Mouse (Mus musculus) intestine, embryonic 15.5 days (tissue): Measurements from ENCODE around the gene Rnasek. TPM values are rescaled to one million over a fixed set of nuclear protein-coding genes. Genes with fewer than 3 reads are reported as not detected.

Experiments
- ATAC-seq: fragments of 200-750 bp; cut with Nextera tagmentation; 2 replicates; pipeline ENCODE4 v1.8.0; 2017; ENCODE audit warnings: moderate TSS enrichment, moderate library complexity
- H3K27ac ChIP-seq: fragments of 300-500 bp; sonication (generic); 2 replicates; pipeline ENCODE4 v1.5.1; 2015; ENCODE audit warnings: mild to moderate bottlenecking, inconsistent platforms
- H3K27me3 ChIP-seq: fragments of 300-500 bp; sonication (generic); replicated peaks from 2 replicates; pipeline ENCODE4 v1.6.1; 2015; ENCODE audit warnings: inconsistent platforms
- H3K36me3 ChIP-seq: fragments of 300-500 bp; sonication (generic); 2 replicates; pipeline ENCODE4 v1.6.1; 2015; ENCODE audit warnings: inconsistent platforms
- H3K4me1 ChIP-seq: fragments of 300-500 bp; sonication (generic); replicated peaks from 2 replicates; pipeline ENCODE4 v1.6.1; 2015; ENCODE audit warnings: inconsistent platforms
- H3K4me2 ChIP-seq: fragments of 300-500 bp; sonication (generic); replicated peaks from 2 replicates; pipeline ENCODE4 v1.6.1; 2015; ENCODE audit warnings: mild to moderate bottlenecking, inconsistent platforms
- H3K4me3 ChIP-seq: fragments of 300-500 bp; sonication (generic); replicated peaks from 2 replicates; pipeline ENCODE4 v1.5.1; 2015; ENCODE audit warnings: inconsistent platforms
- H3K9ac ChIP-seq: fragments of 300-500 bp; sonication (generic); 2 replicates; pipeline ENCODE4 v1.6.1; 2015; ENCODE audit warnings: inconsistent platforms
- H3K9me3 ChIP-seq: fragments of 300-500 bp; sonication (generic); 2 replicates; pipeline ENCODE4 v1.6.1; 2016; ENCODE audit warnings: inconsistent platforms
- WGBS: fragments of 180-500 bp; shearing (Covaris S2); methylation state at CpG from one replicate; pipeline ENCODE4 v1.1.7; 2015; 5-methylcytosine and 5-hydroxymethylcytosine counted together
- polyA plus RNA-seq: library from polyadenylated mRNA; unstranded; fragments of >200 nt; fragmentation: Nextera tagmentation; extraction: Ambion mirVana; gene quantifications from 2 replicates; pipeline ENCODE4 v1.2.1, GENCODE M21; 2015

Rnasek gene
- polyA plus RNA-seq, 1 experiment from 2014 or later = 196 TPM

DNA sequence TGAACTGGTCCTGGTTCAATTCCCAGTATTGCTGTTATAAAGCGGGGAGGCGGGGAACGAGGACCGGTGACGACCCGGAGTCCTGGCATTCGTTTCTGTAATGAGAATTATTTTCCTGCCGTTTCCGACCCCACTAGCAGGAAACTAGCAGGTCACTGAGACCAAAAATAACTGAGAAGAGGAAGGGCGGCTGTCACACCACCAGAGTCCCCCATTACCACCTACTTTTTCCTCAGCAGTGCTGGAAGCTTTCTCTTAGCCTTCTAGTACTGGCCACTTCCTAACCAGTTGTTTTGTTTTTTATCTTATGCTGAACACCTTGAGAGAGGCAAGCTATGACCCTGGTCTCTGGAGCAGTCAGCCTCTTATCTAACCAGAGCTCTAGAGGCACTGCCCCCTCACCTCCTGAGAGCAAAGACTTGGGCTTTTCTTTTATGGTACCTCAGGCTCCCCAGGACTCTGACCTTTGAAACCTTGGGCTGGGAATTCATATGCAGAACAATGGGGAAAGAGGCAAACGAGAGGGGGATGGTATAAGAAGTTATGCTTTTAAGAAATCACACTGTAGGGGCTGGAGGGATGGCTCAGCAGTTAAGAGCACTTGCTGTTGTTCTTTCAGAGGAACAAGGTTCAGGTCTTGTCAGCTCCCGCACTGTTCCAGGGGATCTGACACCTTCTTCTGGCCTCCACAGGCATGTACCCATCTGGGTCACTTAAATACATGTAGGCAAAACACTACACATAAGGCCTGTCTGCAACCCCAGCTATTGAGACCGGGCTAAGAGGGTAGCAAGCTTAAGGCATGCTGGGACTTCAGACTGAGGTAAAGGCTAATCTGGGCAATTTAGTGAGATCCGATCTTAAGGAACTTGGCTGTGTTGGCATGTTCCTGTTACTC, 17.8 kb downstream of the Rnasek start:
- peak overlapping the region; percentile 65 for H3K9ac ChIP-seq
- peak overlapping the region; percentile 95 for H3K4me2 ChIP-seq
- H3K4me3 ChIP-seq = peak overlapping the region; percentile 56
- H3K9me3 ChIP-seq = no peaks in the 10 kb centered on the region
- peak; percentile 81 for ATAC-seq
- H3K36me3 ChIP-seq = no peaks in the 10 kb centered on the region
- peak overlapping the region; percentile 93 for H3K27ac ChIP-seq
- H3K4me1 ChIP-seq = peaks cover 18% of the 10 kb centered on the region
- no peaks in the 10 kb centered on the region; the same call in 1 of the 2 replicates for H3K27me3 ChIP-seq
- 9% methylated on average over 14 of the region's 14 CpGs for WGBS

DNA sequence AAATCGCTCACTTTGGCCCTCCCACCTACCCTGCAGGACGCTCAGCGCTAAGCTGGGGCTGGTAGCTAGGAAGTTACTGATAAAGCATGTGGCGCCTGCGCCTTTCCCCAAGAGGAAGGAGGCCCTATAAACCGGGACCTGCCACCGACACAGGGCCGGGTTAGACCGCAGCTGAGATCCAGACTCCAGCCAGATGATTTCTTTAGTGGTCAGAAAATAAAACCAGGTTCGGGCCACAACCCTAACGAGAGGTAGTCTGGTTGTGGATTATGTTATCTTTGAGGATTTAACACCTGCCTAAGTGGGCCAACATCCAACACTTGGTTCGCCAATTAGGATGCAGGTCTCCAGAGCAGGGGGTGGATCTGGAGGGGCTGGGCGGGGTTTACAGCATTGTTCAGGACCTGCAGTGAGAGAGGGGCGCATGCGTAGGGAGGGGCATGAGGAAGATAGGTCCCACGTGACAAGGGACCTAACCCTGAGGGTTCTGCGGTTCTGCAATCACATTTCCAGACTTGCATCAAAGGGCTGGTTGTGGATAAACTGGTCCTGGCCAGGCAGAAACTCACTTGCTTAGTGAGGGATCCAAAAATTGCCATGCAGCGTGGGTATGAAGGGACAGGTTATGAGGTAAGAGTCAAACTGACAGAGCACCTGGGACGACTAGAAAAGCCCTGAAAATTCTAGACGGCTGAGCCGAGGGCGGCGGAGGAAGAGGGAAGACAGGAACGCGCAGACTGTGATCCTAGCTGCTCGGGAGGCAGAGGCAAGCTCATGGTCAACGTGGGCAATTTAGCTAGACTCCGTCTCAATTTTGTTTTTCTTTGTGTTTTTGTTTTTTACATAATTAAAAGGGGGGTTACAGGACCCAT, 18.7 kb downstream of the Rnasek start, which contains the start of gene Slc16a13:
Slc16a13 (minus strand) TSS at position 334 of the 872 bp plus-strand sequence.
- H3K27me3 ChIP-seq = peaks cover 2% of the 10 kb centered on the region
- H3K4me3 ChIP-seq = peak within 1 kb of the TSS; percentile 56
- H3K4me2 ChIP-seq = peak within 1 kb of the TSS; percentile 95
- H3K9ac ChIP-seq = peak within 1 kb of the TSS; percentile 67
- H3K36me3 ChIP-seq = no peaks in the 10 kb centered on the region
- H3K9me3 ChIP-seq = no peaks in the 10 kb centered on the region
- H3K4me1 ChIP-seq = peaks cover 18% of the 10 kb centered on the region
- under 1% methylated on average over 28 of the region's 28 CpGs for WGBS
- H3K27ac ChIP-seq = peak within 1 kb of the TSS; percentile 93
- ATAC-seq = peak; percentile 91

DNA sequence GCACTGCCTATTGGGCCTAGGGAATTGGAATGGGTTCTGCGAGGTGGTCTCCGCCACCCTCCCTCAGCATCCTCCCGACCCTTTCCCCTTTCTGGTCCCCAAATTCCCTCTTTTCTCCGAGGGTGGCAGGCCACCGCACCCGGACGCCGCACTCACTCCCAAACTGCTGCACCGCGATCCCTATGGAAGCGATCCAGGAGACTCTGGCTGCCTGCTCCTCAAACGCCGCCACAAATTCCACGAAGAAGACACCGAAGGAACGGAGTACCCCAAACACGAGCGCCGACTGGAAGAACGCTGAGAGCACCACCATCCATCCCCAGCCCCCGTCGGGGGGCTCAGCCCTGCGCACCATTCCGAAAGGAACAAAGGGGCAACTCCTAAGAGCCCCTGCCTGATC, 19.3 kb downstream of the Rnasek start:
- Histone ChIP-seq H3K27ac (peak overlapping the region; percentile 86), H3K4me1 (peaks cover 23% of the 10 kb centered on the region), H3K4me2 (peak overlapping the region; percentile 95), H3K9ac (peak overlapping the region; percentile 67), H3K9me3 (no peaks in the 10 kb centered on the region), H3K27me3 (peaks cover 8% of the 10 kb centered on the region), H3K4me3 (peak overlapping the region; percentile 56), H3K36me3 (no peaks in the 10 kb centered on the region)
- 2% methylated on average over 24 of the region's 24 CpGs for WGBS
- no peak for ATAC-seq

DNA sequence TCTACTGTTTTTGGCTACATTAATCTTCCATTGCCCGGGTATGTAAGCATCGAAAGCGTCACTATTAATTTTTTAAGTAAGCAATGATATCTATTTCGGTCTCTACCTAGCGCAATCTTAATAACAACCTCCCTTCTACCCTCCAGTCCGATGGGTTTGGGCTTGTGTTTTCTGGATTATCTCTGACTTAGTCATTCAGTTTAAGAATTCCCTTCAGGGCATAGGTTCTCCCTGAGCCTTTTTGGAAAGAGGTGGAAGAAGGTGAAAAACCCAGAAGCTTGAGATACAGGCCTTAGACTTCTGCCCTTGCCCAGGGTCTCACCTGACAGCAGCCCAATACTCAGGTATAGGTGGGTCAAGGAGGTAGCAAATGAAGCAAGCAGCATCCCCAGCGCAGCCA, 19.8 kb downstream of the Rnasek start:
- peaks cover 12% of the 10 kb centered on the region for H3K27me3 ChIP-seq
- 58% methylated on average over 7 of the region's 7 CpGs for WGBS
- peak overlapping the region; percentile 67 for H3K9ac ChIP-seq
- ATAC-seq = no peak
- H3K4me1 ChIP-seq = peaks cover 25% of the 10 kb centered on the region
- peak overlapping the region; percentile 86; the same call in 1 of the 2 replicates for H3K27ac ChIP-seq
- H3K4me3 ChIP-seq = peak overlapping the region; percentile 56
- peak overlapping the region; percentile 95 for H3K4me2 ChIP-seq
- no peaks in the 10 kb centered on the region for H3K36me3 ChIP-seq
- no peaks in the 10 kb centered on the region for H3K9me3 ChIP-seq

DNA sequence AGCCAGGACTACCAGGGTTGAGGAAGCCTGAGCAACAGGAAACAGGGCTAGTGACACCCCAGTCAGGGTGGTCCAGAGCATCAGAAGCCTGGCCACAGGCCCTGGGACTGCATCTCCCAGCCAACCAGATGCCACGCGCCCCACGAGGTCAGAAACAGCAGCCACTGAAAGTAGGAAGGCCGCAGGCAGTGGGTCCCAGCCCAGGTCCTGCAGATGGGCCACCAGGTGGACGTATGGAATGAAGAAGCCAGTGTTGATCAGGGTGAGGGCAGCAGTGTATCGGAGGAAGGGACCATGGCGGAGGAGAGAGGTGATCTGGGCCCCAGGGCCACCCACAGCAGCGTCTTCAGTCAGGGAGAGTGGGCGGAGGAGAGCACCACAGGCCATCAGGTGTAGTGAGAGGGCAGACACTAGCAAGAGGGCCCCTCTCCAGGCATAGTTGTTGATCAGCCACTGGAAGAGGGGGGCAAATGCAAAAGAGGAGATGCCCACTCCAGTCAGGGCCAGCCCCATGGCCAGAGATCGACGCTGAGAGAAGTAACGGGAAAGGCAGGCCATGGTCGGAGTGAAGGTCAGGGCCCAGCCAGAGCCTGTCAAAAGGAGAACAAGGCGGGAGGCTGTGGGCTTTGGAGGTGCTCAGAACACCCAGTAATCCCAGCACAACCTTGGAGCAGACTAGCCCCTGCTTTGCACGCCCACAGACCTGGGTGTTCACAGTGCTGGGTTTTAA, 20.7 kb downstream of the Rnasek start:
- Histone ChIP-seq H3K4me1 (peaks cover 34% of the 10 kb centered on the region), H3K36me3 (no peaks in the 10 kb centered on the region), H3K27ac (no peak overlapping the region; the same call in 1 of the 2 replicates), H3K4me2 (peak overlapping the region; percentile 95; the same call in 1 of the 2 replicates), H3K27me3 (peaks cover 22% of the 10 kb centered on the region), H3K9me3 (no peaks in the 10 kb centered on the region), H3K9ac (peak overlapping the region; percentile 8), H3K4me3 (no peak overlapping the region)
- WGBS = 85% methylated on average over 15 of the region's 15 CpGs
- no peak for ATAC-seq

DNA sequence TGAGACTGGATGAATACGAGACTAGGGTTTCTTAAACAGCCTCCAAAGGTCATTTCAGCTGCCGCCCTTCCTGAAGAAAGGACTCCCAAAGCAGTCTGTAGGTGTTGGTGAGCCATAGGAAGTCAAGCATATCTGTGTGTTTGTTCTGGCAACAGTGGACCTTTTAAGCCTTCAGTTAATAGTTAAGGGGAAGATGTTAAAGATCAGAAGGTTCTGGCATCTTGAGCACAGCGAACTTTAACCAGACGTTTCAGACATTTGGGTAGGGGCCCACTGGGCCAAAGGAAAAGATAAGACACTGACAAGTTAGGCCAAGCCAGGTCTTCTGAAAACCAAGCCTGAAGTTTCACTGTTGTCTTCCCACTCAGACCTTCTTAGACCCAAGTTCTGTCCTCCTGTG, 21.6 kb downstream of the Rnasek start:
- no peak overlapping the region for H3K9ac ChIP-seq
- no peak for ATAC-seq
- no peaks in the 10 kb centered on the region for H3K36me3 ChIP-seq
- H3K9me3 ChIP-seq = no peaks in the 10 kb centered on the region
- no peak overlapping the region for H3K27ac ChIP-seq
- no peak overlapping the region for H3K4me3 ChIP-seq
- H3K4me1 ChIP-seq = peaks cover 39% of the 10 kb centered on the region
- 73% methylated on average over 4 of the region's 4 CpGs for WGBS
- peak overlapping the region; percentile 95; the same call in 1 of the 2 replicates for H3K4me2 ChIP-seq
- H3K27me3 ChIP-seq = peaks cover 29% of the 10 kb centered on the region

DNA sequence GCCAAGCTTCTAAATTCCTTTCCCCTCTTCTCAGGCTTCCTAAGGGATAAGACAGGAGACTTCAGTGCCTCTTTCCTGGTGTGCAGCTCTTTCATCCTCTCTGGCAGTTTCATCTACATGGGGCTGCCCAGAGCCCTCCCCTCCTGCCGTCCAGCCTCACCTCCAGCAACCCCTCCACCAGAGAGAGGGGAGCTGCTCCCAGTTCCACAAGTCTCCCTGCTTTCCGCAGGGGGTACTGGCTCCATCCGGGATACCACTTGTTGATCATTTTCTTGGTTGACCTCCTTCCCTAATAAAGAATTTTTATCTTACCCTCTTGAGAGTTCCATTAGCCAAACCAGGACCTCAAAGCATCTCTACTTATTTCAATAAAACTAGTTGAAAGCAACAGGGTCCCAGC, 23.5 kb downstream of the Rnasek start:
- WGBS = 68% methylated on average over 3 of the region's 3 CpGs
- no peaks in the 10 kb centered on the region for H3K9me3 ChIP-seq
- H3K27ac ChIP-seq = no peak overlapping the region
- no peaks in the 10 kb centered on the region for H3K36me3 ChIP-seq
- H3K9ac ChIP-seq = no peak overlapping the region
- no peak for ATAC-seq
- H3K27me3 ChIP-seq = peaks cover 29% of the 10 kb centered on the region
- H3K4me1 ChIP-seq = peaks cover 39% of the 10 kb centered on the region
- H3K4me2 ChIP-seq = no peak overlapping the region
- no peak overlapping the region for H3K4me3 ChIP-seq

DNA sequence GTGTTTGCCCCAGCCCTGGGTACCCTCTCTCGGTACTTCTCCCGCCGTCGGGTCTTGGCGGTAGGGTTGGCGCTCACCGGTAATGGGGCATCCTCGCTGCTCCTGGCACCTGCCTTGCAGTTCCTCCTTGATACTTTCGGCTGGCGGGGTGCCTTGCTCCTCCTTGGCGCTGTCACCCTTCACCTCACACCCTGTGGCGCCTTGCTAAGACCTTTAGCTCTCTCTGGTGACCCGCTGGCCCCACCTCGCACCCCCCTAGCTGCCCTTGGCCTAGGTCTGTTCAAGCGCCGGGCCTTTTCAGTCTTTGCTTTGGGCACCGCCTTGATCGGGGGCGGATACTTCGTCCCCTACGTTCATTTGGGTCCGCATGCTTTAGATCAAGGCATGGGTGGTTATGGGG, 24.3 kb downstream of the Rnasek start:
- 28% methylated on average over 22 of the region's 22 CpGs for WGBS
- Histone ChIP-seq H3K27ac (no peak overlapping the region), H3K36me3 (no peaks in the 10 kb centered on the region), H3K9ac (no peak overlapping the region), H3K4me2 (no peak overlapping the region), H3K27me3 (peaks cover 29% of the 10 kb centered on the region), H3K4me3 (no peak overlapping the region), H3K4me1 (peaks cover 35% of the 10 kb centered on the region), H3K9me3 (no peaks in the 10 kb centered on the region)
- ATAC-seq = no peak

DNA sequence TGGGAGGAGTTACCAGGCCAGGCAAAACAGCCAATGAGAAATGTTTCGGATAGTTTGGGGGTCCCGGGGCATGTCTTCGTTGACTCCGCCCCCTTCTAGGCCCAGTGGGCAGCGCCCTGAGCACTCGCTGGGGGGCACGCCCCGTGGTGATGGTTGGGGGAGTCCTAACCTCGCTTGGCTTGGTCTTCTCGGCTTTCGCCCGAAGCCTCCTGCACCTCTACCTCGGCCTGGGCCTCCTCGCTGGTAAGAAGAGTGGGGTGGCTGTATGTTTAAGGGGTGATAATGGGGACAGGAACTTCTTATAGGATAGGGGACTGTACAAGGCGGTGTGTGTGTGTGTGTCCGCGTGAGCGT, 24.8 kb downstream of the Rnasek start:
- Histone ChIP-seq H3K4me1 (peaks cover 31% of the 10 kb centered on the region), H3K9me3 (no peaks in the 10 kb centered on the region), H3K4me3 (peak overlapping the region; percentile 34), H3K27ac (no peak overlapping the region), H3K9ac (no peak overlapping the region), H3K36me3 (no peaks in the 10 kb centered on the region), H3K27me3 (peaks cover 29% of the 10 kb centered on the region), H3K4me2 (peak overlapping the region; percentile 80)
- no peak for ATAC-seq
- WGBS = 15% methylated on average over 18 of the region's 18 CpGs

DNA sequence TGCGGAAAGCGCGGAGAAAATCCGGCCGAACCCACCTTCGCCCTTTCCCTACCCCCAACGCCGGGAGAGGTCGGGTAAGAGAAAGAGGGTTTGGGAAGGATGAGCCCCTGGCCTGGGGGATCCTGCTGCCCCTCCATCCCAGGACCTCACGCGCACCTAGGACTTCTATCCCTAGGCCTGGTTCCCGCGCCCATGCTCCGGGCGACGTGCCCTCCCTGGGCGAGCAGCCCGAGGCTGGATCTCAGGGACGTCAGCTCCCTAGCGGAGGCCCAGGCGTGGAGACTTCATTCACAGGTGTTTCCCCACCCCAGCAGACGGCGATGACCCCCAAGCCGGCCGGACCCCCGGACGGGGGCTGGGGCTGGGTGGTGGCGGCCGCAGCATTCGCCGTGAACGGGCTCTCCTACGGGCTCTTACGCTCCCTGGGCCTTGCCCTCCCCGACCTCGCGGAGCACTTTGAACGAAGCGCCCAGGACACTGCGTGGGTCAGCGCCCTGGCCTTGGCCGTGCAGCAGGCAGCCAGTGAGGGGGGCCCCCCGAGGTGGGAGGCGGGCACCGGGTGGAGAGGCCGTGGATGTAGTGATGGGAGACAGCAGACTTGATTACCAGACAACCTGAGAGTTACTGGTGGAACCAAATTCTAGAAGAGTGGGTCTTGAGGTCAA, 25.3 kb downstream of the Rnasek start:
- Histone ChIP-seq H3K9ac (peak overlapping the region; percentile 55), H3K36me3 (no peaks in the 10 kb centered on the region), H3K27ac (no peak overlapping the region), H3K27me3 (peaks cover 29% of the 10 kb centered on the region), H3K4me2 (peak overlapping the region; percentile 80), H3K4me1 (peaks cover 31% of the 10 kb centered on the region), H3K9me3 (no peaks in the 10 kb centered on the region), H3K4me3 (peak overlapping the region; percentile 34)
- ATAC-seq = peak; percentile 48
- 3% methylated on average over 46 of the region's 46 CpGs for WGBS

DNA sequence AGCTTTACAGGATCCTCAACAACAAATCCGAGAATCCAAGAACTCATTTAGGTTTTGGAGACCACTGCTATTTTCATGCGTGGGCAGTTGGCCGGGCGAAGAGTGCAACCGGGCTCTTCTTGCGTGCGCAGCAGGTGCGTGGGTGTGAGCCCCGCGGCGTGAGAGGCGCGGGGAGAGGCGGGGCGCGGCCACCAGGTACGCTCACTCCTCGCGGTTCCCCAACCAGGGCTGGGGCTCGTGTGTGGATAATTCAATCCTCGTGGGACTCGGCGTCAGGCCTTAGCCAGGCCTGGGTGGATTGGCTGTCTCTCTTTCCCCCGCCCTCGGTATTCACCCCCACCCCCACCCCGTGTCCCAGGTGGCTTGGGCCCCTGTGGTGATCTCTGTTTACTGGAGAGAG, 25.9 kb downstream of the Rnasek start:
- Histone ChIP-seq H3K9me3 (no peaks in the 10 kb centered on the region), H3K4me1 (peaks cover 27% of the 10 kb centered on the region), H3K4me3 (peak overlapping the region; percentile 34), H3K27me3 (peaks cover 29% of the 10 kb centered on the region), H3K9ac (peak overlapping the region; percentile 55), H3K36me3 (no peaks in the 10 kb centered on the region), H3K27ac (no peak overlapping the region), H3K4me2 (peak overlapping the region; percentile 80)
- peak; percentile 27; the same call in 1 of the 2 replicates for ATAC-seq
- 7% methylated on average over 26 of the region's 26 CpGs for WGBS
